Mouse (Mus musculus): ENCODE results near the gene Crygs.

GRCm38 (mm10) chr16:22802786-22803185 lies 8.6 kb downstream of the Crygs start:
- TF ChIP-seq POLR2A (IDR thresholded peaks at IDR 0.05; ENCODE audit: extremely low read depth, insufficient read depth, low read length) (no peak), CTCF (IDR thresholded peaks at IDR 0.05; ENCODE audit: extremely low read depth, insufficient read depth, low read length) (no peak)

Measured in cortical plate, adult 2 months (tissue).